Mouse (Mus musculus) lung, adult 2 months (tissue): Measurements from ENCODE around the gene Cdh12.

ENCODE experiments used
- CTCF ChIP-seq: fragments of 200-500 bp; IDR thresholded peaks from 2 replicates; pipeline ENCODE4 v1.5.1; 2011; ENCODE audit warnings: mild to moderate bottlenecking, low read length, control low read depth; ENCODE audit not compliant: insufficient read depth
- POLR2A ChIP-seq: fragments of 200-500 bp; IDR thresholded peaks from 2 replicates; pipeline ENCODE4 v1.6.1; 2011; ENCODE audit warnings: low read depth, mild to moderate bottlenecking, control low read depth, low read length, borderline replicate concordance; ENCODE audit errors: extremely low read depth

- TF ChIP-seq CTCF: no peak
- no peak for TF ChIP-seq POLR2A
These were observed 662.0 kb downstream of the Cdh12 start for GRCm38 (mm10) chr15:21110874-21111603.
